Mouse (Mus musculus) stomach, embryonic 14.5 days (tissue): Measurements from ENCODE around the gene Lrrc41. TPM values are rescaled to one million over a fixed set of nuclear protein-coding genes. Genes with fewer than 3 reads are reported as not detected.

Experiments
- ATAC-seq: fragments of 200-750 bp; cut with Nextera tagmentation; 2 replicates; pipeline ENCODE4 v1.8.0; 2017; ENCODE audit warnings: low read depth, moderate TSS enrichment; ENCODE audit not compliant: insufficient number of reproducible peaks, insufficient read depth, low FRiP score
- H3K27ac ChIP-seq: fragments of 300-500 bp; sonication (generic); 2 replicates; pipeline ENCODE4 v1.5.1; 2014; ENCODE audit warnings: mild to moderate bottlenecking, low read length, moderate library complexity, mixed read lengths
- H3K27me3 ChIP-seq: fragments of 300-500 bp; sonication (generic); 2 replicates; pipeline ENCODE4 v1.6.1; 2014; ENCODE audit warnings: low read length, control low read depth, mixed read lengths; ENCODE audit not compliant: control insufficient read depth, insufficient read depth
- H3K36me3 ChIP-seq: fragments of 300-500 bp; sonication (generic); 2 replicates; pipeline ENCODE4 v1.6.1; 2014; ENCODE audit warnings: mild to moderate bottlenecking, control low read depth, low read length, moderate library complexity, mixed read lengths; ENCODE audit not compliant: control insufficient read depth, insufficient read depth
- H3K4me1 ChIP-seq: fragments of 300-500 bp; sonication (generic); 2 replicates; pipeline ENCODE4 v1.6.1; 2014; ENCODE audit warnings: low read length, control low read depth, mixed read lengths; ENCODE audit not compliant: control insufficient read depth, insufficient read depth
- H3K4me2 ChIP-seq: fragments of 300-500 bp; sonication (generic); replicated peaks from 2 replicates; pipeline ENCODE4 v1.6.1; 2014; ENCODE audit warnings: low read depth, low read length, control low read depth
- H3K4me3 ChIP-seq: fragments of 300-500 bp; sonication (generic); 2 replicates; pipeline ENCODE4 v1.5.1; 2014; ENCODE audit warnings: low read depth, low read length, control low read depth
- H3K9ac ChIP-seq: fragments of 300-500 bp; sonication (generic); replicated peaks from 2 replicates; pipeline ENCODE4 v1.6.1; 2014; ENCODE audit warnings: low read depth, mild to moderate bottlenecking, control low read depth, low read length, moderate library complexity, mixed read lengths
- H3K9me3 ChIP-seq: fragments of 300-500 bp; sonication (generic); 2 replicates; pipeline ENCODE4 v1.6.1; 2016; ENCODE audit warnings: low read depth, low read length, control low read depth; ENCODE audit not compliant: control insufficient read depth
- WGBS: fragments of 180-500 bp; shearing (Covaris S2); extraction: QIAGEN DNeasy Blood & Tissue Kit; methylation state at CpG from one replicate; pipeline ENCODE4 v1.1.7; 2014; 5-methylcytosine and 5-hydroxymethylcytosine counted together
- polyA plus RNA-seq: library from polyadenylated mRNA; unstranded; fragments of >200 nt; fragmentation: Nextera tagmentation; extraction: Ambion mirVana; gene quantifications from 2 replicates; pipeline ENCODE4 v1.2.1, GENCODE M21; 2014

Gene Lrrc41
- polyA plus RNA-seq, 1 experiment from 2014 or later: 70.9 TPM

- H3K36me3 ChIP-seq: peaks cover 46% of the 10 kb centered on the region
- ATAC-seq: no peak
Measured at GRCm38 (mm10) chr4:116100959-116101358, 25.9 kb downstream of the Lrrc41 start.

DNA sequence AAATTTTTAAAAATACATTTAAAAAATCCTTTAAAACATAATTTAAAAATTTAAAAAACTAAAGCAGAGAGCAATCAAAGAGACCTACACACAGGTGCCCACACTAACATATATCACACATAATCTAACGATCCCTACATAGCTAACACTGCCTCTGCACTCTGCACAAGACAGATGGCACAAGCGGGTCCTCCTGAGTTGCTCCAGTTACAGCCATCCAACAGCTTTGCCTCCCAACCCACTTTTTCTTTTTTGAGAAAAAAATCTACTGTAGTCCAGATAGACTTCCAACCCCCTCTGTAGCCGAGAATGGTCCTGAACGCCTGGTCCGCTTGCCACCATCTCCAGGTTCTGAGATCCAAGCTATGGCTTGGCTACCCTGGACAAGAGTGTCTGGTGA is 30.2 kb downstream of the Lrrc41 start:
- WGBS: 92% methylated on average over 5 of the region's 5 CpGs
- Histone ChIP-seq H3K9ac (no peak overlapping the region), H3K27ac (no peak overlapping the region), H3K27me3 (no peaks in the 10 kb centered on the region), H3K4me3 (no peak overlapping the region), H3K4me1 (no peaks in the 10 kb centered on the region), H3K9me3 (no peaks in the 10 kb centered on the region), H3K4me2 (no peak overlapping the region), H3K36me3 (peaks cover 21% of the 10 kb centered on the region; the same call in 1 of the 2 replicates)
- no peak for ATAC-seq

More at GRCm38 (mm10) chr4:116100959-116101358, 25.9 kb downstream of the Lrrc41 start:
- WGBS: 85% methylated on average over 7 of the region's 7 CpGs
- no peak overlapping the region for H3K27ac ChIP-seq
- no peaks in the 10 kb centered on the region for H3K27me3 ChIP-seq
- no peak overlapping the region for H3K4me3 ChIP-seq
- no peak overlapping the region for H3K9ac ChIP-seq
- H3K4me2 ChIP-seq: no peak overlapping the region
- no peaks in the 10 kb centered on the region for H3K9me3 ChIP-seq
- H3K4me1 ChIP-seq: no peaks in the 10 kb centered on the region

- peaks cover 14% of the 10 kb centered on the region for H3K36me3 ChIP-seq
- no peaks in the 10 kb centered on the region for H3K9me3 ChIP-seq
- no peak overlapping the region for H3K9ac ChIP-seq
- no peak for ATAC-seq
- H3K27me3 ChIP-seq: no peaks in the 10 kb centered on the region
- no peak overlapping the region for H3K27ac ChIP-seq
- no peak overlapping the region for H3K4me2 ChIP-seq
- H3K4me1 ChIP-seq: no peaks in the 10 kb centered on the region
- H3K4me3 ChIP-seq: no peak overlapping the region
- WGBS: 95% methylated on average over 6 of the region's 6 CpGs
Measured at GRCm38 (mm10) chr4:116110695-116111094, 35.6 kb downstream of the Lrrc41 start.

- Histone ChIP-seq H3K4me2 (no peak overlapping the region), H3K9me3 (no peaks in the 10 kb centered on the region), H3K27ac (no peak overlapping the region), H3K9ac (no peak overlapping the region), H3K27me3 (no peaks in the 10 kb centered on the region), H3K4me1 (no peaks in the 10 kb centered on the region), H3K36me3 (peaks cover 14% of the 10 kb centered on the region), H3K4me3 (no peak overlapping the region)
- 86% methylated on average over 2 of the region's 2 CpGs for WGBS
- ATAC-seq: no peak
Measured at GRCm38 (mm10) chr4:116111486-116111885, 36.4 kb downstream of the Lrrc41 start.

DNA sequence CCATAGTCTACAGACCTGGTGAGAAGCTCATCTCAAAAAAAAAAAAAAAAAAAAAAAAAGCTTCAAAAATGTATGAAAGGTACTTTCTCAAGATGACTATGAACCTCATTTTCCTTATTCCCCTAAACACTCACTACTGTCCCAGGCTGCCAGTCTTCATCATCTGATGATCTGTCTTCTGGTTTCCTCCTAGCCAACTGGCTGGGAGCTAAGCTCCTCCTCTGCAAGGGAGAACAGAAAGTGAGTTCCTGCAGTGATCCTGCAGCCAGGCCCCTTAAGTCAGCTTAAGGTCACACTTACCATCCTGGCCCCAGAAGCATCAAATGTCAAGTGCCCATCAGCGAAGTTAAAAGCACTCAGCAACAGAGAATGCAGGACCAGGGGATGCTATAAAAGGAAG is 47.7 kb downstream of the Lrrc41 start:
- Histone ChIP-seq H3K36me3 (no peaks in the 10 kb centered on the region), H3K4me3 (peak overlapping the region; percentile 54), H3K27ac (no peak overlapping the region), H3K4me1 (peaks cover 11% of the 10 kb centered on the region; the same call in 1 of the 2 replicates), H3K27me3 (no peaks in the 10 kb centered on the region), H3K9ac (peak overlapping the region; percentile 11), H3K9me3 (no peaks in the 10 kb centered on the region), H3K4me2 (peak overlapping the region; percentile 79)
- no peak for ATAC-seq
- 0% methylated on average over 1 of the region's 1 CpGs for WGBS

- Histone ChIP-seq H3K36me3 (no peaks in the 10 kb centered on the region), H3K9me3 (no peaks in the 10 kb centered on the region), H3K9ac (peak within 1 kb of the TSS; percentile 64), H3K4me2 (peak within 1 kb of the TSS; percentile 79), H3K27me3 (no peaks in the 10 kb centered on the region), H3K4me1 (peaks cover 11% of the 10 kb centered on the region; the same call in 1 of the 2 replicates), H3K27ac (peak within 1 kb of the TSS; percentile 69; the same call in 1 of the 2 replicates), H3K4me3 (peak within 1 kb of the TSS; percentile 54)
- ATAC-seq: peak; percentile 94
- 4% methylated on average over 24 of the region's 24 CpGs for WGBS
Measured at GRCm38 (mm10) chr4:116123602-116124519, 48.8 kb downstream of the Lrrc41 start, which contains the start of the genes Rad54l and Pomgnt1. TSS of gene Rad54l (minus strand) at chr4:116123690. TSS of gene Pomgnt1 (plus strand) at chr4:116123840.

DNA sequence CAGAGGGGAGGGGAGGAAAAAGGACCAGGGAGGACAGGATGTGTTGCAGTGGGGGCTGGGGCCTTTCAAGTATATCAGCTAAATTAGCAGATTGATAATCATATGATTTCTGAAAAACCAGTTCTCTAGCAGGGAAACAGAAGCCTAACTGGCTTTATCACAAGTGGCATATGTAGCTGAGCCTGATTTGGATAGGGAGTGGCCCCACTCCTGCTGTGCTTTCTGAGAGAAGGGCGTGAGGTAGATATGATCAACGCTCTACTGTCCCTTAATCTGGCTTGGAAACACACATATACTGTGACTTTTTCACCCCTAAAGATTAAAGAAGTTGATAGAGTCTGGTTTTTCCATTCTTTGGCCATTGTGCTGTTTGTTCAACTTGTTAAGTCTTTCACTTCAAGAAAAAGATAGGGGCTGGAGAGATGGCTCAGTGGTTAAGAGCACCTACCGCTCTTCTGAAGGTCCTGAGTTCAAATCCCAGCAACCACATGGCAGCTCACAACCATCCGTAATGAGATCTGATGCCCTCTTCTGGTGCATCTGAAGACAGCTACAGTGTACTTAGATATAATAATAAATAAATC is 50.8 kb downstream of the Lrrc41 start:
- Histone ChIP-seq H3K36me3 (no peaks in the 10 kb centered on the region), H3K9me3 (no peaks in the 10 kb centered on the region), H3K4me3 (no peak overlapping the region), H3K27me3 (no peaks in the 10 kb centered on the region), H3K4me1 (peaks cover 11% of the 10 kb centered on the region; the same call in 1 of the 2 replicates), H3K4me2 (no peak overlapping the region), H3K27ac (no peak overlapping the region), H3K9ac (no peak overlapping the region)
- ATAC-seq: no peak
- 88% methylated on average over 4 of the region's 4 CpGs for WGBS

DNA sequence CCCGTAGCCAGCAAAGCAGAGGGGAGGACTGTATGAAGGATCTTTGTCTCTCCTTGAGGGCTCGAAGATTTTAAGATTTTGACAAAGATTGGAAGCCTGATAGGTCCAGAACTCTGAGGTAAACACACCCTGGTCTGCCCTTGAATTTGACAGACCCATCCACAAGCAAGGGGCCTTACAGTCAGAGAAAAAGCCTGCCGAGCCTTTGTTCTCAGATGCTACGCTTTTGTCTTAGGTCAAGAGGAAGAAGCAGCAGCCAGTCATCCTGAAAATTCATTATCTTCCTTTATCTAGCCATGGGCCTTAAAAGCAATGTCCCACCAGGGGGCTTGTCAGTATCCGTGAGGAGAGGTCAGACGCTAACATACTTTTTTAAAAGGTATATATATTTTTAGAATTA is 52.9 kb downstream of the Lrrc41 start:
- H3K9me3 ChIP-seq: no peaks in the 10 kb centered on the region
- H3K4me3 ChIP-seq: no peak overlapping the region
- no peak for ATAC-seq
- H3K27me3 ChIP-seq: no peaks in the 10 kb centered on the region
- no peaks in the 10 kb centered on the region for H3K36me3 ChIP-seq
- 80% methylated on average over 6 of the region's 6 CpGs for WGBS
- peaks cover 9% of the 10 kb centered on the region; the same call in 1 of the 2 replicates for H3K4me1 ChIP-seq
- no peak overlapping the region for H3K27ac ChIP-seq
- no peak overlapping the region for H3K9ac ChIP-seq
- no peak overlapping the region for H3K4me2 ChIP-seq
